Comparison of ENCODE assay signal across 23 mouse cellular contexts in the genomic region with DNA sequence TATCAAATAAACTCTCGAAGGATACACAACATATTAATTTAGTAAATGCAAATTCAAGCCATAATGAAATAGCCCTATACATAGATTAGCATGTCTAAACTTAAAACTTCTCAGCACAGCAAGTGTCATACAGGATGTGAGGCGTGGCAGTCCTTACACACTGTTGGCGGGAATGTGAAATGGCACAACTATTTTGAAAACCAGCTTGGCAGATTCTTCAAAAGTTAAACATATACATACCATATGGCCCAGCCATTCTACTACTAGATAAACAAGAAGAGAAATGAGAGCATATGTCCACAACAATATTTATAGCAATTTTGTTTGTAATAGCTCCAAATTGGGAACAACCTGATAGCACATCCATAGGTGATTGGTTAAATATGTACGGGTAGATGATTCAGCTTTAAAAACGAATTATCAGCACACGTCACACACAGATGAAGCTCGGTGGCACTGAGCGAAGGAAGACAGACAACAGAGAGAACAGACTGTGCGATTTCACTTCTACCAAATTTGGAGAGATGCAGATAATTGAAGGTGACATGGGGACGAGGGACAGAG. TPM values are rescaled to one million over a fixed set of nuclear protein-coding genes. Genes with fewer than 3 reads are reported as not detected.
DNase-seq lines count a peak whose midpoint lies in the region; ATAC-seq and TF ChIP-seq lines count a peak whose summit lies in the region.
"Had no signal": no experiment of that assay in that cellular context is flagged by ENCODE, and none has a peak within 500 bp of the region (broad histone marks: within the 10 kb centered on the region; RNA-seq: fewer than 3 reads in every experiment).

No protein-coding gene starts in this region.

- H3K9me3 ChIP-seq in forebrain, postnatal 0 days (ENCODE audit: low read length), result no peaks in the 10 kb centered on the region
- no peaks in the 10 kb centered on the region for H3K9me3 ChIP-seq in forebrain, embryonic 11.5 days (ENCODE audit: control insufficient read depth, low read length)
- no peaks in the 10 kb centered on the region for H3K9me3 ChIP-seq in MEL (replicated peaks; ENCODE audit: insufficient read depth, low read length)
- H3K9me3 ChIP-seq: embryonic facial prominence, embryonic 12.5 days; embryonic facial prominence, embryonic 15.5 days; forebrain, embryonic 12.5 days; heart, embryonic 10.5 days; hindbrain, embryonic 12.5 days; hindbrain, embryonic 15.5 days had no signal

- ATAC-seq in forebrain, postnatal 0 days, result peak; percentile 53; the same call in 1 of the 2 replicates
- no peak for ATAC-seq in forebrain, embryonic 11.5 days (replicated peaks; ENCODE audit: low FRiP score)
- ATAC-seq in megakaryocyte-erythroid progenitor cell, adult 5-6 weeks (replicated peaks; ENCODE audit: low FRiP score, low TSS enrichment, poor library complexity, severe bottlenecking), result 0 out of 2 replicates have a peak, but pooled peaks have one; percentile 47
- ATAC-seq: activated CD4-positive, CD25-positive, alpha-beta regulatory T cell, adult 4 months had no signal

- no peaks in the 10 kb centered on the region for H3K79me2 ChIP-seq in MEL (ENCODE audit: control insufficient read depth, insufficient read depth, low read length, poor library complexity)

- TF ChIP-seq EP300 in MEL (IDR thresholded peaks at IDR 0.05; ENCODE audit: low read depth in 1 of 2, low read length in 2 of 2), result peak; percentile 40 to 42; a peak in 2 of 4 replicates

- H3K27ac ChIP-seq in forebrain, postnatal 0 days (ENCODE audit: low read depth, low read length), result no peak overlapping the region
- H3K27ac ChIP-seq in forebrain, embryonic 11.5 days (ENCODE audit: low read depth, low read length), result no peak overlapping the region
- H3K27ac ChIP-seq in MEL (ENCODE audit: control insufficient read depth, low read depth, low read length), result peak overlapping the region; percentile 71
- H3K27ac ChIP-seq: embryonic facial prominence, embryonic 12.5 days; embryonic facial prominence, embryonic 15.5 days; forebrain, embryonic 12.5 days; heart, adult 2 months; heart, embryonic 10.5 days; hindbrain, embryonic 12.5 days; hindbrain, embryonic 15.5 days had no signal

- WGBS in forebrain, postnatal 0 days, result 71% methylated on average over 10 of the region's 10 CpGs
- 87% methylated on average over 10 of the region's 10 CpGs for WGBS in forebrain, embryonic 11.5 days

- TF ChIP-seq POLR2A in MEL (IDR thresholded peaks at IDR 0.05; ENCODE audit: control insufficient read depth in 1 of 2, insufficient read depth in 1 of 2, low read depth in 1 of 2, low read length in 2 of 2, poor library complexity in 1 of 2), result peak in 1 of 2 experiments; percentile 32; a peak in 1 of 4 replicates

- H3K9ac ChIP-seq in forebrain, postnatal 0 days, result no peak overlapping the region
- no peak overlapping the region for H3K9ac ChIP-seq in forebrain, embryonic 11.5 days (ENCODE audit: low read length)
- H3K9ac ChIP-seq in MEL (ENCODE audit: control insufficient read depth, low read depth, low read length, poor library complexity, severe bottlenecking), result peak overlapping the region; percentile 62
- H3K9ac ChIP-seq: embryonic facial prominence, embryonic 12.5 days; embryonic facial prominence, embryonic 15.5 days; forebrain, embryonic 12.5 days; hindbrain, embryonic 12.5 days; hindbrain, embryonic 15.5 days had no signal

- H3K4me3 ChIP-seq in forebrain, postnatal 0 days (ENCODE audit: low read depth, low read length), result no peak overlapping the region
- H3K4me3 ChIP-seq in forebrain, embryonic 11.5 days (ENCODE audit: low read depth, low read length), result no peak overlapping the region
- H3K4me3 ChIP-seq in MEL (ENCODE audit: control insufficient read depth in 1 of 2, insufficient read depth in 1 of 2, low read depth in 2 of 2, low read length in 2 of 2), result peak overlapping the region; percentile 44 to 54
- H3K4me3 ChIP-seq: embryonic facial prominence, embryonic 12.5 days; embryonic facial prominence, embryonic 15.5 days; forebrain, embryonic 12.5 days; heart, adult 2 months; heart, embryonic 10.5 days; hindbrain, embryonic 12.5 days; hindbrain, embryonic 15.5 days had no signal

- no peak for TF ChIP-seq RAD21 in MEL (IDR thresholded peaks at IDR 0.05; ENCODE audit: low read depth, low read length)

- TF ChIP-seq CTCF in forebrain, postnatal 0 days (IDR thresholded peaks at IDR 0.05; ENCODE audit: low read depth), result no peak
- TF ChIP-seq CTCF in MEL (IDR thresholded peaks at IDR 0.05 in 2 of 3, conservative IDR thresholded peaks at IDR 0.05 in 1 of 3; ENCODE audit: control insufficient read depth in 1 of 3, insufficient read depth in 1 of 3, low read depth in 2 of 3, low read length in 3 of 3, poor library complexity in 1 of 3, severe bottlenecking in 1 of 3), result no peak

- no peaks in the 10 kb centered on the region for H3K27me3 ChIP-seq in forebrain, postnatal 0 days (ENCODE audit: insufficient read depth, low read length)
- no peaks in the 10 kb centered on the region for H3K27me3 ChIP-seq in forebrain, embryonic 11.5 days (ENCODE audit: control insufficient read depth, insufficient read depth, low read length)
- H3K27me3 ChIP-seq in MEL (ENCODE audit: control insufficient read depth in 1 of 2, insufficient read depth in 2 of 2, low read length in 2 of 2), result no peaks in the 10 kb centered on the region
- H3K27me3 ChIP-seq: embryonic facial prominence, embryonic 12.5 days; embryonic facial prominence, embryonic 15.5 days; forebrain, embryonic 12.5 days; hindbrain, embryonic 12.5 days; hindbrain, embryonic 15.5 days had no signal

- H3K4me2 ChIP-seq in forebrain, postnatal 0 days (ENCODE audit: low read depth), result no peak overlapping the region
- H3K4me2 ChIP-seq in forebrain, embryonic 11.5 days (ENCODE audit: low read depth, low read length, severe bottlenecking), result no peak overlapping the region
- H3K4me2 ChIP-seq: embryonic facial prominence, embryonic 12.5 days; embryonic facial prominence, embryonic 15.5 days; forebrain, embryonic 12.5 days; hindbrain, embryonic 12.5 days; hindbrain, embryonic 15.5 days had no signal

- H3K36me3 ChIP-seq in forebrain, postnatal 0 days (ENCODE audit: insufficient read depth), result no peaks in the 10 kb centered on the region
- H3K36me3 ChIP-seq in forebrain, embryonic 11.5 days (ENCODE audit: control insufficient read depth, insufficient read depth, low read length), result no peaks in the 10 kb centered on the region
- H3K36me3 ChIP-seq in MEL (ENCODE audit: control insufficient read depth in 1 of 2, insufficient read depth in 2 of 2, low read length in 2 of 2), result peaks cover 0 to 15% of the 10 kb centered on the region in 2 experiments; a peak in 2 of 4 replicates
- H3K36me3 ChIP-seq: embryonic facial prominence, embryonic 12.5 days; embryonic facial prominence, embryonic 15.5 days; forebrain, embryonic 12.5 days; heart, embryonic 10.5 days; hindbrain, embryonic 12.5 days; hindbrain, embryonic 15.5 days had no signal

- H3K4me1 ChIP-seq in forebrain, postnatal 0 days (ENCODE audit: insufficient read depth), result no peaks in the 10 kb centered on the region
- H3K4me1 ChIP-seq in forebrain, embryonic 11.5 days (replicated peaks; ENCODE audit: control insufficient read depth, insufficient read depth, low read length), result no peaks in the 10 kb centered on the region
- peaks cover 6 to 19% of the 10 kb centered on the region in 2 experiments for H3K4me1 ChIP-seq in MEL (ENCODE audit: control insufficient read depth in 1 of 2, insufficient read depth in 2 of 2, low read length in 2 of 2)
- H3K4me1 ChIP-seq: forebrain, embryonic 12.5 days; heart, embryonic 10.5 days; hindbrain, embryonic 12.5 days; hindbrain, embryonic 15.5 days had no signal

- peak; percentile 41 for DNase-seq in forebrain, postnatal 0 days
- no peak for DNase-seq in forebrain, embryonic 11.5 days (ENCODE audit: low spot score)
- peak; percentile 82 for DNase-seq in MEL (ENCODE audit: low read depth, low spot score)
- no peak for DNase-seq in kidney, adult 18-20 months
- no peak for DNase-seq in lung, postnatal 10 days
- DNase-seq: adrenal gland, adult 8-10 months; adrenal gland, postnatal 25 days; B cell, adult 2 months; cerebellum, adult 11 months; cerebellum, adult 2 months; cerebellum, adult 9-11 months; cerebellum, postnatal 25 days; gastrocnemius, postnatal 25 days; heart, adult 2 months; kidney, adult 11 months had no signal

TF ChIP-seq in MEL, 35 proteins besides CTCF, POLR2A, EP300 and RAD21 (continues in another document):
- TF ChIP-seq TCF12 (IDR thresholded peaks at IDR 0.05; ENCODE audit: low read depth, low read length) (peak; percentile 4; the same call in 1 of the 2 replicates), BHLHE40 (IDR thresholded peaks at IDR 0.05; ENCODE audit: borderline replicate concordance, low read depth, low read length) (no peak), CHD1 (IDR thresholded peaks at IDR 0.05; ENCODE audit: low read depth, low read length) (no peak), USF1 (IDR thresholded peaks at IDR 0.05; ENCODE audit: low read depth, low read length) (no peak), MAX (IDR thresholded peaks at IDR 0.05; ENCODE audit: low read length) (peak; percentile 95), ZKSCAN1 (IDR thresholded peaks at IDR 0.05; ENCODE audit: low read depth, low read length) (no peak), ZC3H11A (IDR thresholded peaks at IDR 0.05; ENCODE audit: low read depth, low read length) (peak; percentile 86), ETS1 (IDR thresholded peaks at IDR 0.05; ENCODE audit: low read depth, low read length) (peak; percentile 63), MYC (IDR thresholded peaks at IDR 0.05; ENCODE audit: low read depth, low read length) (peak; percentile 76; the same call in 1 of the 2 replicates), POLR2AphosphoS5 (IDR thresholded peaks at IDR 0.05; ENCODE audit: borderline replicate concordance, low read depth, low read length) (no peak), MXI1 (IDR thresholded peaks at IDR 0.05; ENCODE audit: low read depth, low read length) (no peak), GATA1 (IDR thresholded peaks at IDR 0.05; ENCODE audit: low read depth, low read length) (peak; percentile 57), ELF1 (IDR thresholded peaks at IDR 0.05; ENCODE audit: low read depth, low read length) (no peak), KAT2A (conservative IDR thresholded peaks at IDR 0.05; ENCODE audit: low read depth, low read length) (no peak), E2F4 (IDR thresholded peaks at IDR 0.05; ENCODE audit: borderline replicate concordance, low read depth, low read length) (peak; percentile 98), POLR2AphosphoS2 (IDR thresholded peaks at IDR 0.05; ENCODE audit: low read length) (no peak)

RNA-seq across cellular contexts. Expression of a gene that starts 18.5 kb away (rescaled TPM):
- total RNA-seq in forebrain, postnatal 0 days (2014; rRNA removed), result 85.1 and 102 TPM in 2 replicates
- polyA plus RNA-seq in forebrain, postnatal 0 days (2015; fragmentation: Nextera tagmentation; extraction: Ambion mirVana), result 20.6 and 21.8 TPM in 2 replicates
- 20.9 and 22.8 TPM in 2 replicates for polyA plus RNA-seq in forebrain, embryonic 11.5 days (2014; fragmentation: Nextera tagmentation; extraction: Ambion mirVana)
- total RNA-seq in MEL (2012; rRNA removed), result 25.4 TPM in 2 replicates
- polyA plus RNA-seq in MEL (2012; ENCODE audit: insufficient read depth in 1 of 2, insufficient read length in 2 of 2, low read depth in 1 of 2, low replicate concordance in 2 of 2, missing spikeins in 1 of 2), result 10 to 100 TPM; 18.5 to 41.1 TPM
- 34.5 and 39.3 TPM in 2 replicates for total RNA-seq in megakaryocyte-erythroid progenitor cell, adult 5-6 weeks (2014; fragmentation: Nextera tagmentation)
- 14.2 and 65.8 TPM in 2 replicates for total RNA-seq in megakaryocyte-erythroid progenitor cell, adult 5-6 weeks (2017)

Comparison
In these comparisons a context has a peak if more than half of its experiments do, and no peak if none do; other contexts are left out.
1. DNase-seq: peak in forebrain, postnatal 0 days (single experiment) and MEL (single experiment); none in forebrain, embryonic 11.5 days (single experiment), kidney, adult 18-20 months (single experiment) and lung, postnatal 10 days (single experiment).
2. H3K4me3 ChIP-seq: peak in MEL (2 of 2); none in forebrain, postnatal 0 days (single experiment) and forebrain, embryonic 11.5 days (single experiment).